Mouse (Mus musculus): ENCODE measurements around the gene Ppp1cb. TPM values are rescaled to one million over a fixed set of nuclear protein-coding genes. Genes with fewer than 3 reads are reported as not detected.
"Not testable (repeated sequence)": the region's sequence is repeated elsewhere in the genome, so short reads cannot be mapped to it uniquely, and the experiment has no call there.

Ppp1cb gene
- polyA plus RNA-seq, 1 experiment = 585 TPM

DNA sequence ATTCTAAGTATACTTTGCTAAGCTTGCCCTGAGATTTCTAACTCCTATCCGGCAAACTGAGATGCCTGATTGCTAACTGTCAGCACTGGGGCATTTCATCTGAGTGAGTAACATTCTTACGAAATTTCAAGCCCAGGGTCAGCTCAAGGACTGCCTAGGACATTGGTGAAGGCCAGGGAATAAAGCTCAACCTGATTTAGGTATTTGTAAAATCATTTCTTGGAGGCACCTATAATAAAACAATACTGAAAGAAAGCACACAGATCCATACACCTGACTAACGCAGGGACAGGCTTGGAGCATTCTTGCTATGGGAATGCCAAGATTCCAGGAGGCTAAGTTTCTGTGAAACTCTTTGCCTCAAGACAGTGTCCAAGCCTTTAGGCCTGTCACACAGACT, 24.3 kb upstream of the Ppp1cb start:
- not testable (repeated sequence) for H3K4me3 ChIP-seq (ENCODE audit: insufficient read depth, low read depth, low read length); H3K4me1 ChIP-seq (ENCODE audit: control insufficient read depth, insufficient read depth, insufficient read length, low read length)
- peak overlapping the region; percentile 90 for H3K27ac ChIP-seq (replicated peaks; ENCODE audit: low read depth, low read length)

- no peak overlapping the region for H3K27ac ChIP-seq (replicated peaks; ENCODE audit: low read depth, low read length)
These were observed 23.0 kb upstream of the Ppp1cb start for GRCm38 (mm10) chr5:32435612-32436011.

DNA sequence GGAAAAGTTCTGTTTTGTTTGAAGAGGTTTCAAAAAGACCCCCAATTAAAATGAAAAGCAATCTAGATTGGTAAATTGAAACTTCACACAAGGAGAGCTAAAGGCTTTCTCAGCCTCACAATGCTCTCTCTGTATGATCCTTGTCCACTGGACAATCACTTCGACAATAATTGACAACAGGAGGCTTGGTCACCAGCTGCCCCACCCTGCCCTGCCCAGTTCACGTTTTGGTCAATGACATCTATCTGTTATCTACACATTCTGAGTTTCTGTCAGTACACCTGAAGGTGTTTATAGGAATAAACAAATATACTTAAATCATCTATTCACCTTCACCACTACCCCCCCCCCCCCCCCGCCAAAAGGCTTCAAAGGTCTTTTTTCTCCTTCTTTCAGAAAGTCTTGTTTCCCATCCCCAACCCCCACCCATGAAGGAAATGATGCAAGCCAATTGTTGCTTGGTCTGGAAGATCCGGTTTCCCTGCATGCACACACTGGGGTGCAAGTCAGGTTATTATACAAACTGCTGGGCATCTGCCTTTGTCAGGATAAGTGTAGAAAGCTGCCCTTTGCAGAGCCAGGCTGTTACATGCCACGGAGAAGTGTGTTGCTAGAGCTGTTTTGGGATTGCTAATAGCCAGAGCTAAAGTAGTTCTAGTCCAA, 20.6 kb upstream of the Ppp1cb start:
- Histone ChIP-seq H3K4me3 (ENCODE audit: insufficient read depth, low read depth, low read length) (no peak overlapping the region), H3K4me1 (ENCODE audit: control insufficient read depth, insufficient read depth, insufficient read length, low read length) (peaks cover 11% of the 10 kb centered on the region), H3K27ac (replicated peaks; ENCODE audit: low read depth, low read length) (0 out of 2 replicates have a peak overlapping the region, but pooled peaks have one; percentile 51)

More at GRCm38 (mm10) chr5:32435612-32436011, 23.0 kb upstream of the Ppp1cb start:
- no peak overlapping the region for H3K4me3 ChIP-seq (ENCODE audit: insufficient read depth, low read depth, low read length)
- peaks cover 6% of the 10 kb centered on the region for H3K4me1 ChIP-seq (ENCODE audit: control insufficient read depth, insufficient read depth, insufficient read length, low read length)

- Histone ChIP-seq H3K27ac (replicated peaks; ENCODE audit: low read depth, low read length) (no peak overlapping the region), H3K4me3 (ENCODE audit: insufficient read depth, low read depth, low read length) (no peak overlapping the region), H3K4me1 (ENCODE audit: control insufficient read depth, insufficient read depth, insufficient read length, low read length) (peaks cover 11% of the 10 kb centered on the region)
These were observed 20.1 kb upstream of the Ppp1cb start for GRCm38 (mm10) chr5:32438564-32438922.

DNA sequence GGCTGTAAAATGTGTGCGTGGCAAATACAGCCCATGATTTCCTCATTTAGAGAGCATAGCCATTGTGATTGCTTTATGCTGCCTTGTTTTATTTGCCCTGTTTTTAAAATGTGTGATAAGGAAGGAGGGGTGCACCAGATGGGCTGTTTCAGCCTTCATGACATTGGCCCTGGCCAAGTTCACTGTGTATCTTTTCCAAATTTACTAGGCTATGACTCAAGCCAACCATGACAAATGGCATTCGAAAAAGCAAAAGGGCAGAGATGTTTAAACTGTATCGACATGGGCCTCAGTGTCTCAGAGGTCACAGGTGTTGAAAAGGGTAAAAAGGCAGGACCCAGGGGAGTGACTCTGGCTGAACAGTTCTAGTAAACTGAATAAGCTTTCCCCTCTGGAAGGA, 17.3 kb upstream of the Ppp1cb start:
- peak overlapping the region; percentile 48; the same call in 1 of the 2 replicates for H3K27ac ChIP-seq (replicated peaks; ENCODE audit: low read depth, low read length)

DNA sequence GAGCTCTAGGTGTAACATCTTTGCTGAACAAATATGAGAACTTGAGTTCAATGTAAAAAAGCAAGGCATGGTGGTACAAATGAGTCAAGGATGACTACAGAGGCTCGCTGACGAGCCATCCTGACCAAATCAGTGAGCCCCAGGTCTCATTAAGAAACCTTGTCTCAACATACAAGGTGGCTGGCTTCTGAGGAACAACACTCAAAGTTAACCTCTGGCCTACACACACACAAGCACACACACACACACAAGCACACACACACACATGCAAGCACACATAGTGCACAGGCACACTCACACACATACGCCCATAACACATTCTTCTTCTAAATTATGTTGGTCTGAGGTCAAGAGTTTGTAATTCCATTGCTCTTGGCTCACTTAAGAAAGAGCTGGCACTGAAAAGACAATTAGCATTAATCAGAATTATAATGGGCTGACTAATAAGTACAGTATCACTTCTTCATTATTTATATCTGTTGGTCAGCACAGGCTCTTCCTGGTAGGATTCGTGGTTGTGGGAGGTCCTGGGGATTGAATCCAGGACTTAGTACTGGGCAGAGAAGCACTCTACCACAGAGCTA, 16.6 kb upstream of the Ppp1cb start:
- Histone ChIP-seq H3K27ac (replicated peaks; ENCODE audit: low read depth, low read length) (peak overlapping the region; percentile 48), H3K4me3 (ENCODE audit: insufficient read depth, low read depth, low read length) (no peak overlapping the region), H3K4me1 (ENCODE audit: control insufficient read depth, insufficient read depth, insufficient read length, low read length) (peaks cover 17% of the 10 kb centered on the region)

More for the DNA sequence above, 17.3 kb upstream of the Ppp1cb start:
- H3K4me3 ChIP-seq (ENCODE audit: insufficient read depth, low read depth, low read length) = no peak overlapping the region
- H3K4me1 ChIP-seq (ENCODE audit: control insufficient read depth, insufficient read depth, insufficient read length, low read length) = peaks cover 17% of the 10 kb centered on the region

- H3K4me3 ChIP-seq (ENCODE audit: insufficient read depth, low read depth, low read length) = no peak overlapping the region
- H3K4me1 ChIP-seq (ENCODE audit: control insufficient read depth, insufficient read depth, insufficient read length, low read length) = peaks cover 11% of the 10 kb centered on the region
- no peak overlapping the region for H3K27ac ChIP-seq (replicated peaks; ENCODE audit: low read depth, low read length)
These were observed 14.7 kb upstream of the Ppp1cb start for GRCm38 (mm10) chr5:32443906-32444305.

DNA sequence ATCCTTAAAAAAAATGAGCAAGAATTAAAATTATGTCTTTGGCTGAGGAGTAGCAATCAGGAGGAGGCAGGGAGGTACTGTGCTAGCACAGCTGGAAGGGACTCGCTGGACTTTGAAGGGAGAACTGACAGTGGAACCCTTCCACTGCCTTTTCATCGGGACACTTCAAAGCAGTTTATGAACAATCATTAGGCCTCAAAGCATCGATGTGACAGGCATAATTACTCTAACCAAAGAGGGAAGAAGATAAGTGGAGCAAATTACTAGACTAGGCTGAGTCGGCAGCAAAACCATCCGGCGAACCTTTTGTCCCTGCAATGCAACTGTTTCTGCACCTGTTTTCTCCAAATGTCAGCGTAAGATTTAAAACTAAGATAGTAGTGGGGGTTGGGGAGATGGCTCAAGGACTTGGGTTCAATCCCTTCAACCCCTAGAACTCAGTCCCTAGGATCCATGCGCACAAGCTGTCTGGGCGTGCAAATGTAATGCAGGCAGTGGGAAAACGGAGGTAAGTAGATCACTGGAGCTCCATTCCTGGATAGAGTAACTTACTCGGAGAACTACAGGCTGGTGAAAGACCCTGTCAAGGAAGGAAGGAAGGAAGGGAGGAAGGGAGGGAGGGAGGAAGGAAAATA, 13.2 kb upstream of the Ppp1cb start:
- Histone ChIP-seq H3K4me3 (ENCODE audit: insufficient read depth, low read depth, low read length) (no peak overlapping the region), H3K27ac (replicated peaks; ENCODE audit: low read depth, low read length) (0 out of 2 replicates have a peak overlapping the region, but pooled peaks have one; percentile 25), H3K4me1 (ENCODE audit: control insufficient read depth, insufficient read depth, insufficient read length, low read length) (peaks cover 11% of the 10 kb centered on the region)

DNA sequence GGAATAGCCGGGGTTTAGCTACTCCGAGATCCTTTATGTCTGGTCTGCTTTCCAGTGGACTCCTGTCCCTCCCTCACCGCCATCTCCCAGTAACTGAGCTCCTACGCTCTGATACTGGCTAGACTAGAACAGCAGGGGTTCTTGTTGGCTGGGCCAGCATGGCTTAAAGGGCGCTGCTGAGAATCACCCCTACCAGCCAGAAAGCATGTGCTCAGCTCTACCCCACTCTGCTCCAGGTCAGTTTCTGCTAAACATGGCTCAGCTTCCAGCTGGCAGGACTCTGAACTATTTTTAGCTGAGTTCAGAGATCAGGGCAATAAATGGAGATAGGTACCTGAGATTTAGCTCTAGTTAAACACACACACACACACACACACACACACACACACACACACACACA, 12.2 kb upstream of the Ppp1cb start:
- H3K4me1 ChIP-seq (ENCODE audit: control insufficient read depth, insufficient read depth, insufficient read length, low read length) = peaks cover 11% of the 10 kb centered on the region
- H3K27ac ChIP-seq (replicated peaks; ENCODE audit: low read depth, low read length) = peak overlapping the region; percentile 82
- no peak overlapping the region for H3K4me3 ChIP-seq (ENCODE audit: insufficient read depth, low read depth, low read length)

- H3K27ac ChIP-seq (replicated peaks; ENCODE audit: low read depth, low read length) = no peak overlapping the region
These were observed 11.8 kb upstream of the Ppp1cb start for GRCm38 (mm10) chr5:32446810-32447209.

DNA sequence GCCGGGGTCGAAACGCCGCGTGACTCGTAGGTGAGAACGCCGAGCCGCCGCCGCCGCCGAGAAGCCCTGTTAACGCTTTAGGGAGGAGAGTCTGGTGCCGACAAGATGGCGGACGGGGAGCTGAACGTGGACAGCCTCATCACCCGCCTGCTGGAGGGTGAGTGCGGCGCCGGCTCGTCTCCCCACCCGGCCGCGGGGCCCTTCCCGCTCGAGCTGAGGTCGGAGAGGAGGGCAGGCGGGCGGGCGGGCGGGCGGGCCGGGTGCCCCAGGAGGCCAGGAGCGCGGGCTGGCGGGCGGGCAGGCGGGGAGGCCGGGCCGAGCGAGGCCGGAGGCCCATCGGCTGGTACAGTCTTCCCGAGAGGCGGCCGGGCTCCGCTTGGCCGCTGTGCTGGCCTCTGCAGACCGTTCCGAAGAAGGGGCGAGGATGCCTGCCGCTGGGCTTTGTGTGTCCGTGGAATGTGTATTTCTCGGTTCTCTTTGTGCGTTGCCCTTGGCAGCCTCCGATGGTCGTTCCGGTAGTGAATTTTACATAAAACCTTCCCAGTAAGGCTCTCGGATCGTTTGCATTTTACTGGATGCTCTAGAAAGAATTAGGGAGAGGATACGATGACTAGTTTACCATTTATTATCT, 723 bp downstream of the Ppp1cb start:
- peak overlapping the region; percentile 98 for H3K4me3 ChIP-seq (ENCODE audit: insufficient read depth, low read depth, low read length)
- H3K4me1 ChIP-seq (ENCODE audit: control insufficient read depth, insufficient read depth, insufficient read length, low read length) = peaks cover 6% of the 10 kb centered on the region
- peak overlapping the region; percentile 95 for H3K27ac ChIP-seq (replicated peaks; ENCODE audit: low read depth, low read length)

More at GRCm38 (mm10) chr5:32446810-32447209, 11.8 kb upstream of the Ppp1cb start:
- H3K4me1 ChIP-seq (ENCODE audit: control insufficient read depth, insufficient read depth, insufficient read length, low read length) = peaks cover 9% of the 10 kb centered on the region
- H3K4me3 ChIP-seq (ENCODE audit: insufficient read depth, low read depth, low read length) = no peak overlapping the region

- Histone ChIP-seq H3K4me3 (ENCODE audit: insufficient read depth, low read depth, low read length) (peak overlapping the region; percentile 98), H3K27ac (replicated peaks; ENCODE audit: low read depth, low read length) (peak overlapping the region; percentile 95), H3K4me1 (ENCODE audit: control insufficient read depth, insufficient read depth, insufficient read length, low read length) (peaks cover 10% of the 10 kb centered on the region)
These were observed 1.5 kb downstream of the Ppp1cb start for GRCm38 (mm10) chr5:32459882-32460751.

DNA sequence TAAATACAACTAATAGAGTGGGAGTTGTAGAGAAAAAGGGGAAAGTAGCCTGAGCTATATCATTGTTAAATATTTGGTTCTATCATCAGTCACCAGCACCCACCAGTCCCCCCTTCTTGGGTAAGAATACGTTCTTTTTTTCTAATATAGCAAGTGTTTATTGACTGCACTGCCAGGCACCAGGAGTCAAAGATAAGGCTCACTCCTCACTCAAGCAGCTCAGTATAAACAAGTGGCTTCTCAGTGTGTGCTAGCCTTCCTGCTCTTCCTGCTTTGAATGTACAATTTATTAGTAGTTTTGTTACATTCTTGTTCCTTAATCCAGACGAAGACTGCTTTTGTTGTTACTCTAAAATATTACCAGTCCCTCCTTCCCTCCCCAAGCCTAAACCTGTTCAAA, 2.3 kb downstream of the Ppp1cb start:
- H3K4me3 ChIP-seq (ENCODE audit: insufficient read depth, low read depth, low read length) = no peak overlapping the region; the same call in 1 of the 2 replicates
- peaks cover 14% of the 10 kb centered on the region for H3K4me1 ChIP-seq (ENCODE audit: control insufficient read depth, insufficient read depth, insufficient read length, low read length)
- no peak overlapping the region for H3K27ac ChIP-seq (replicated peaks; ENCODE audit: low read depth, low read length)

DNA sequence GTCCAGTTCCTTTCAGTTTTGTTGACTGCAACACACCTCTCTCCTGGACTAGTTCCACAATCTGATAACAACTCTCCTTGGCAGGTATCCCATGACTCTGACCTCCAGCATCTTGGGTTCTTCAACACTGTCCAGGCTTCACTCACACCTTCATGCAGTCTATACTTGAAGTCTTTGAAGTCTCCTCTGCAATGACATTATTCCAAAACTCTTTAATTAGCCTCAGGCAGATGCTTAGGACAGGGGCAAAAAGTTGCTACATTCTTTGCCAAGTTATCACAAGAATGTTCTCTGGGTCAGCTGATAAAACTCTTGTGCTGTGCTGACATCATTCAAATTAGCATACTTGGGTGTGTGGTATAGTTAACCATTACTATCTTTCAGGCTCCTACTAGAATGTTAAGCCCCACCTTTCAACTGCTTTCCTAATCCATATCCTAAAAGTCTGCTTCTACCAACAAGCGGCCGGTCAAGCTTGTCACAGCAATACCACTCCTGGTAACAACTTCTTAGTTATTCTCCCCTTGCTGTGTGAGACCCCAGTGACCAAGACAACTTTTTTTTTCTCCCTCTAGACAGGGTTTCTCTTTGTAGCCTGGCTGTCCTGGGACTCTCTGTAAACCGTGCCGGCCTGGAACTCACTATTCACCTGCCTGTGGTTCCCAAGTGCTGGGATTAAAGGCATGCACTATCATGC, 13.8 kb downstream of the Ppp1cb start:
- Histone ChIP-seq H3K4me3 (ENCODE audit: insufficient read depth, low read depth, low read length) (no peak overlapping the region), H3K27ac (replicated peaks; ENCODE audit: low read depth, low read length) (no peak overlapping the region), H3K4me1 (ENCODE audit: control insufficient read depth, insufficient read depth, insufficient read length, low read length) (peaks cover 16% of the 10 kb centered on the region)

All from brown adipose tissue, adult 24 weeks (tissue).